Mouse (Mus musculus): ENCODE measurements around the gene Ankrd17. TPM values are rescaled to one million over a fixed set of nuclear protein-coding genes. Genes with fewer than 3 reads are reported as not detected.

Gene Ankrd17
- polyA plus RNA-seq, 1 experiment from 2014 or later = 41.2 TPM

Other genes with a start within 250 kb of the Ankrd17 start
- 37.2 and 39.9 TPM in 2 replicates for gene Cox18, start 142.6 kb downstream of the Ankrd17 start, polyA plus RNA-seq (2014; fragmentation: Nextera tagmentation; extraction: Ambion mirVana)
- 6.7 and 7.1 TPM in 2 replicates for gene Gm9958, start 627 bp upstream of the Ankrd17 start, polyA plus RNA-seq (2014; fragmentation: Nextera tagmentation; extraction: Ambion mirVana)
- gene Alb, start 94.3 kb upstream of the Ankrd17 start, polyA plus RNA-seq (2014; fragmentation: Nextera tagmentation; extraction: Ambion mirVana) = 1.4 and 1.7 TPM in 2 replicates
- 17.9 and 29.1 TPM in 2 replicates for gene Afp, start 124.2 kb upstream of the Ankrd17 start, polyA plus RNA-seq (2014; fragmentation: Nextera tagmentation; extraction: Ambion mirVana)
- 3.1 and 5.1 TPM in 2 replicates for gene Afm, start 152.4 kb upstream of the Ankrd17 start, polyA plus RNA-seq (2014; fragmentation: Nextera tagmentation; extraction: Ambion mirVana)
- 0.09 TPM in 1 of 2 replicates, not detected in the other for gene 5830473C10Rik, start 194.5 kb upstream of the Ankrd17 start, polyA plus RNA-seq (2014; fragmentation: Nextera tagmentation; extraction: Ambion mirVana)

Measured in kidney, embryonic 14.5 days (tissue).